Mouse (Mus musculus) neural tube, embryonic 14.5 days (tissue): ENCODE measurements around the gene E030025P04Rik. TPM values are rescaled to one million over a fixed set of nuclear protein-coding genes. Genes with fewer than 3 reads are reported as not detected.

ENCODE experiments used
- ATAC-seq: fragments of 200-750 bp; cut with Nextera tagmentation; 2 replicates; pipeline ENCODE4 v1.8.0; 2017; ENCODE audit warnings: low read depth, mild to moderate bottlenecking, moderate TSS enrichment, moderate library complexity
- H3K27ac ChIP-seq: fragments of 300-500 bp; sonication (generic); 2 replicates; pipeline ENCODE4 v1.5.1; 2014; ENCODE audit warnings: low read depth, mild to moderate bottlenecking, control low read depth, low read length, moderate library complexity, mixed read lengths
- H3K27me3 ChIP-seq: fragments of 300-500 bp; sonication (generic); 2 replicates; pipeline ENCODE4 v1.6.1; 2014; ENCODE audit warnings: low read length; ENCODE audit not compliant: control insufficient read depth, insufficient read depth
- H3K36me3 ChIP-seq: fragments of 300-500 bp; sonication (generic); 2 replicates; pipeline ENCODE4 v1.6.1; 2014; ENCODE audit warnings: low read length, mixed read lengths; ENCODE audit not compliant: control insufficient read depth, insufficient read depth
- H3K4me1 ChIP-seq: fragments of 300-500 bp; sonication (generic); 2 replicates; pipeline ENCODE4 v1.6.1; 2014; ENCODE audit warnings: low read length; ENCODE audit not compliant: control insufficient read depth, insufficient read depth
- H3K4me2 ChIP-seq: fragments of 300-500 bp; sonication (generic); 2 replicates; pipeline ENCODE4 v1.6.1; 2014; ENCODE audit warnings: mild to moderate bottlenecking, low read depth, low read length, control low read depth
- H3K4me3 ChIP-seq: fragments of 300-500 bp; sonication (generic); 2 replicates; pipeline ENCODE4 v1.5.1; 2014; ENCODE audit warnings: low read depth, low read length, control low read depth, mixed read lengths
- H3K9ac ChIP-seq: fragments of 300-500 bp; sonication (generic); replicated peaks from 2 replicates; pipeline ENCODE4 v1.6.1; 2014; ENCODE audit warnings: low read depth, mild to moderate bottlenecking, control low read depth, low read length, mixed read lengths
- H3K9me3 ChIP-seq: fragments of 300-500 bp; sonication (generic); 2 replicates; pipeline ENCODE4 v1.6.1; 2016; ENCODE audit warnings: low read length; ENCODE audit not compliant: control insufficient read depth
- WGBS: fragments of 180-500 bp; shearing (Covaris S2); extraction: QIAGEN DNeasy Blood & Tissue Kit; methylation state at CpG from one replicate; pipeline ENCODE4 v1.1.7; 2014; 5-methylcytosine and 5-hydroxymethylcytosine counted together
- polyA plus RNA-seq: library from polyadenylated mRNA; unstranded; fragments of >200 nt; fragmentation: Nextera tagmentation; extraction: Ambion mirVana; gene quantifications from 2 replicates; pipeline ENCODE4 v1.2.1, GENCODE M21; 2014

The E030025P04Rik gene
- polyA plus RNA-seq, 1 experiment from 2014 or later, result not detected

DNA sequence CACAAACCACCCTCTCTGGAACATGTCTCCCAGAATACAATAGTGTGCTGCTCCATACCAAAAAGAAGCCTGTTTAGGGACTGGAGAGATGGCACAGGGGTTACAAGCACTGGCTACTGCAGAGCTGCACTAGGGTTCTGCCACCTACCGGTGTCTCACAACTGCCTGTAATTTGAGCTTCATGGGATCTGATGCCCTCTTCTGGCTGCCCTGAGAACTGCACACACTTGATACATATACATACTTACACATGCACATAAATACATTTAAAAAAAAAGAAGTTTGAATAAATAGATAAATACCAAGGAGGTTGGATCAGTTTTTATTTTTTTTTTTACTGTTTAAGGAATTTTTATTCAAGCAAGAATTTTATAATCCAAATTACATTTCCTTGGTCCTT lies 28.1 kb upstream of the E030025P04Rik start:
- no peak overlapping the region for H3K4me2 ChIP-seq
- no peak overlapping the region for H3K27ac ChIP-seq
- WGBS, result 100% methylated on average over 1 of the region's 1 CpGs
- H3K27me3 ChIP-seq, result no peaks in the 10 kb centered on the region
- H3K9ac ChIP-seq, result no peak overlapping the region
- H3K4me1 ChIP-seq, result no peaks in the 10 kb centered on the region
- no peak for ATAC-seq
- H3K9me3 ChIP-seq, result no peaks in the 10 kb centered on the region
- no peaks in the 10 kb centered on the region for H3K36me3 ChIP-seq
- H3K4me3 ChIP-seq, result no peak overlapping the region

GRCm38 (mm10) chr11:109170771-109171170 lies 26.6 kb upstream of the E030025P04Rik start:
- Histone ChIP-seq H3K4me3 (no peak overlapping the region), H3K27me3 (no peaks in the 10 kb centered on the region), H3K9me3 (no peaks in the 10 kb centered on the region), H3K9ac (no peak overlapping the region), H3K36me3 (no peaks in the 10 kb centered on the region), H3K4me2 (no peak overlapping the region), H3K27ac (no peak overlapping the region), H3K4me1 (no peaks in the 10 kb centered on the region)
- no peak for ATAC-seq
- 97% methylated on average over 6 of the region's 6 CpGs for WGBS

DNA sequence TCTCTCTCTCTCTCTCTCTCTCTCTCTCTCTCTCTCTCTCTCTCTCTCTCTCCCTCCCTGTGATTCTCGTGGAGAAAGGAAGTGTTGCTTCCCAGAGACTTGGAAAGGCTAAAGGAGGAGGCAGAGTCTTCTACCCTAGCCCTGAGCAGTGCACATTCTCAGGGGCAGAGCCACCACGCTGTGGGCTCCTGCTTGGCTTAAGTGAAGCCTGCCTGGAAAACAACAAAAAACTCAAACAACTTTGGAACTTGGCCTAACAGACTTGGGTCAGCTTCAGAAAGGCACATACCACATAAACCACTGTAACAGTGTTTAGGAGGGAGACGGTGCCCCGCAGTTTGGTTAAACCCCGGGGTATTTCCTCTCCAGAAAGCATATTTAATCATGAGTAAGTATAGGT lies 13.5 kb upstream of the E030025P04Rik start:
- no peaks in the 10 kb centered on the region for H3K36me3 ChIP-seq
- ATAC-seq, result no peak
- H3K4me2 ChIP-seq, result no peak overlapping the region
- no peaks in the 10 kb centered on the region for H3K4me1 ChIP-seq
- no peak overlapping the region for H3K9ac ChIP-seq
- no peak overlapping the region for H3K27ac ChIP-seq
- no peaks in the 10 kb centered on the region for H3K9me3 ChIP-seq
- 80% methylated on average over 4 of the region's 5 CpGs for WGBS
- no peaks in the 10 kb centered on the region for H3K27me3 ChIP-seq
- no peak overlapping the region for H3K4me3 ChIP-seq

DNA sequence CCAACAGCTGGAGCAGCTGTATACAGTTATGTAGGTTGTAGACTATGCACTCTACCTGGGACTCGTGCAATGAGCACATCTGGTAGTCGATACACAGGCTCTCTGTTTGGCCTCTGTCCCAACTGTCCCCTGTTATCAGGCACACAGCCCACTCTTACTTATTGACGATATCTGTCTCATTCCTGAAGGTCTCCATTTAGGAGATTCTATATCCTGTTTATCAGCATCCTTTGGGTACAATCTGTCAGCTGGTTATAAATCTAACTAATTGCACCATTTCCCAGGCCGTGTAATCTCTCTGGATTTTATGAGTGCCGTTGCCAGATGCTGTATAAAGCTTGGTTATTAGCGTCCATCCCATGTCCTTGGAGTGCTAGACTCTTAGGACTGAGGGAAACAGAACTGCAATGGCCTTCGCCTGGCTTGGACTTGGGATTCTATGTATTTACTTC lies 747 bp upstream of the E030025P04Rik start:
- H3K9me3 ChIP-seq, result no peaks in the 10 kb centered on the region
- peak; percentile 63; the same call in 1 of the 2 replicates for ATAC-seq
- H3K27me3 ChIP-seq, result no peaks in the 10 kb centered on the region
- H3K27ac ChIP-seq, result no peak overlapping the region
- no peaks in the 10 kb centered on the region for H3K36me3 ChIP-seq
- H3K4me3 ChIP-seq, result no peak overlapping the region
- 25% methylated on average over 7 of the region's 7 CpGs for WGBS
- H3K9ac ChIP-seq, result no peak overlapping the region
- no peak overlapping the region for H3K4me2 ChIP-seq
- H3K4me1 ChIP-seq, result no peaks in the 10 kb centered on the region; the same call in 1 of the 2 replicates

- WGBS, result 69% methylated on average over 7 of the region's 7 CpGs
- no peak for ATAC-seq
- no peaks in the 10 kb centered on the region for H3K9me3 ChIP-seq
Observed at GRCm38 (mm10) chr11:109126482-109126881, 17.7 kb downstream of the E030025P04Rik start.

DNA sequence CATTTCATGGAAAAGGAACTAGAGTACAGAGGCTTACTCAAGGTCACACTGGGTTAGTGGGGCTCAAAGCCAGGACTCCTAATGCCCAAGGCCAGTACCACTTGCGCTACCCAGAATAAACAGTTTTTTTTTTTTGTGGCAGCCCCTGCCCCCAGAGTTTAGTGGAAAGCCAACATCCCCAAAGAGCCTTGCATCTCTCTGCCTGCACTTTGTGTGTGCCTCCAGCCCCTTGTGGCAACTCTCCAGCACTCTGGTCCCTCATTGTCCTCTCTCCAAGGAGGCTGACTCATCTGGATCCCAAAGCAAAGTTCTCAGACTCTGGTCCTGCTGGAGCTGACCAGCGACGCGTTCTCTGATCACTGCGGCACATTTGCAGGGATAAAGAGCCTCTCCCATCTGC lies 18.7 kb downstream of the E030025P04Rik start:
- Histone ChIP-seq H3K27me3 (no peaks in the 10 kb centered on the region), H3K9me3 (no peaks in the 10 kb centered on the region), H3K9ac (no peak overlapping the region), H3K27ac (no peak overlapping the region), H3K4me3 (no peak overlapping the region), H3K36me3 (no peaks in the 10 kb centered on the region), H3K4me1 (no peaks in the 10 kb centered on the region), H3K4me2 (no peak overlapping the region)
- WGBS, result 82% methylated on average over 5 of the region's 5 CpGs
- ATAC-seq, result no peak

More at GRCm38 (mm10) chr11:109126482-109126881, 17.7 kb downstream of the E030025P04Rik start:
- Histone ChIP-seq H3K27me3 (no peaks in the 10 kb centered on the region), H3K4me2 (no peak overlapping the region), H3K9ac (no peak overlapping the region), H3K4me1 (no peaks in the 10 kb centered on the region), H3K27ac (no peak overlapping the region), H3K36me3 (no peaks in the 10 kb centered on the region), H3K4me3 (no peak overlapping the region)

GRCm38 (mm10) chr11:109124284-109124683 lies 19.9 kb downstream of the E030025P04Rik start:
- Histone ChIP-seq H3K4me3 (no peak overlapping the region), H3K9me3 (no peaks in the 10 kb centered on the region), H3K36me3 (no peaks in the 10 kb centered on the region), H3K27ac (no peak overlapping the region), H3K4me1 (no peaks in the 10 kb centered on the region), H3K27me3 (no peaks in the 10 kb centered on the region), H3K9ac (no peak overlapping the region), H3K4me2 (no peak overlapping the region)
- no peak for ATAC-seq
- 55% methylated on average over 3 of the region's 3 CpGs for WGBS

DNA sequence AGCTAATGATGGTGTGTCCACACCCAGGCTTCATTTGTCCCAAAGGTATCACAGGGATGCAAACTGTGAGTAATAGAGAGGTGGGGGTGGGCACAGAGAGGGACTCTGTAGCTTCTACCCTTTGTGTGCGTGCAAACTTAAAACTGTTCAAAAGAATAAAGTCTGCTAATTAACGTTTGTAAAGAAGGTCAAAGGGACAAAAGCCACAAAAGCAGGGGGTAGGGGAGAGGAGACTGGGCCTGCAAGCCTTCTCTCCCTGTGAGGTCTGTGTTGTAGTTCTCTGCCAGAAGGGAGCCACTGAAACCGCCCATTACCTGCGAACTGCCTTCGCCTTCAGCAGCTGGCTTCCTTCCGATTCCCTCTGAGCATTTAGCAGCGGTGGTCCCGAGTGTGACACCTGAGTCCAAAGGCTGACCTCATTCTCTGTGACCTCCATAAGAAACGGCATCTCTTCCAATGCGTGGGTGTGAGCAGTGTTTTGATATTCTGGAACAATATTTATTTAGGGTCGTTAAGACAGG lies 34.3 kb downstream of the E030025P04Rik start:
- no peak for ATAC-seq
- 24% methylated on average over 11 of the region's 11 CpGs for WGBS
- no peak overlapping the region for H3K9ac ChIP-seq
- H3K4me1 ChIP-seq, result peaks cover 19% of the 10 kb centered on the region
- no peak overlapping the region for H3K4me3 ChIP-seq
- H3K36me3 ChIP-seq, result no peaks in the 10 kb centered on the region
- H3K27ac ChIP-seq, result no peak overlapping the region
- H3K9me3 ChIP-seq, result no peaks in the 10 kb centered on the region
- H3K27me3 ChIP-seq, result no peaks in the 10 kb centered on the region
- H3K4me2 ChIP-seq, result no peak overlapping the region

- Histone ChIP-seq H3K4me1 (peaks cover 19% of the 10 kb centered on the region), H3K36me3 (no peaks in the 10 kb centered on the region), H3K4me2 (no peak overlapping the region), H3K4me3 (no peak overlapping the region), H3K27ac (no peak overlapping the region), H3K9me3 (no peaks in the 10 kb centered on the region), H3K27me3 (no peaks in the 10 kb centered on the region), H3K9ac (no peak overlapping the region)
- ATAC-seq, result no peak
Observed at GRCm38 (mm10) chr11:109109056-109109455, 35.1 kb downstream of the E030025P04Rik start.
